Mouse (Mus musculus) 3T3-L1 (cell line): ENCODE data around the gene Sptbn4.

Experiments used
- DNase-seq: peaks from one replicate; pipeline ENCODE4 v3.0.0-alpha.2; 2015; ENCODE audit warnings: low read depth, low spot score

Sptbn4 gene

DNA sequence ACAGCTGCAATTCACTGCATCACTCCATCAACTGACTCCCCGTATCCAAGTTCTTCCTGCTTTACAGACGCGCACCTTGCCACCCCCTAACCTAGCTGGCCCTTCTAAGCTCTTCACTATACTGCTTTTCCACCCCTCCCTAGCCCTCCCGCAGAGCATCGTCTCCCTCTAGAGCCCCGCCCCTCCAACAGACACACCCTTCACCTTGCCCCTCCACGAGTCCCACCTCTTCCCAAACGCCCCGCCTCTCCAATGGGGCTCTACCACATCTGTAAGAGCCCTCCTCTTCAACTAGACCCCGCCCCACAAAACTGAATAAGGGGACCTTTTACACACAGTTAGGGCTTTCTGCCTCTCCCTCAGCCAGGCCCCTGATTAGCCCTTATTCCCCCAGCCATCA is 13.7 kb downstream of the Sptbn4 start:
- no peak for DNase-seq

GRCm38 (mm10) chr7:27433349-27433748 is 14.1 kb downstream of the Sptbn4 start:
- DNase-seq, result no peak

- DNase-seq, result no peak
Measured at GRCm38 (mm10) chr7:27429135-27429534, 18.4 kb downstream of the Sptbn4 start.

DNA sequence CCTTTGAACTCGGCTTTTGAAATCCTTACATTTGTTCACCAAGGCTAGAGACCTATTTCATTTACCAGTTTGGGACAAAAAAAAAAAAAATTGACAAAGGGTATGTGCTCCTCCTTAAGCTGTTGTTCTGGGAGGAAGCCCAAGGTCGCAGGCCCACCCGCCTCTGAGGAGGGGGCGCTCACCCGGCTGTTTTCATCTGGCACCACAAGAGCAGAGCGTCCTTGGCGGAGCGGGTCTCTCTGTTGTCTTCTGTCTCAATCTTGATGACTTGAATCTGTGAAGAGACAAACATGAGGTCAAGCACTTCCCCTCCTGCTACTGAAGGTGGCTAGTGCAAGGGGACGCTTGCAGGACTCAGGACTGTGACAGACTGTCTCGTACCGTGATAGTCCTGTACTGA is 19.5 kb downstream of the Sptbn4 start:
- no peak for DNase-seq

- no peak for DNase-seq
Measured at GRCm38 (mm10) chr7:27427387-27427786, 20.1 kb downstream of the Sptbn4 start.

DNA sequence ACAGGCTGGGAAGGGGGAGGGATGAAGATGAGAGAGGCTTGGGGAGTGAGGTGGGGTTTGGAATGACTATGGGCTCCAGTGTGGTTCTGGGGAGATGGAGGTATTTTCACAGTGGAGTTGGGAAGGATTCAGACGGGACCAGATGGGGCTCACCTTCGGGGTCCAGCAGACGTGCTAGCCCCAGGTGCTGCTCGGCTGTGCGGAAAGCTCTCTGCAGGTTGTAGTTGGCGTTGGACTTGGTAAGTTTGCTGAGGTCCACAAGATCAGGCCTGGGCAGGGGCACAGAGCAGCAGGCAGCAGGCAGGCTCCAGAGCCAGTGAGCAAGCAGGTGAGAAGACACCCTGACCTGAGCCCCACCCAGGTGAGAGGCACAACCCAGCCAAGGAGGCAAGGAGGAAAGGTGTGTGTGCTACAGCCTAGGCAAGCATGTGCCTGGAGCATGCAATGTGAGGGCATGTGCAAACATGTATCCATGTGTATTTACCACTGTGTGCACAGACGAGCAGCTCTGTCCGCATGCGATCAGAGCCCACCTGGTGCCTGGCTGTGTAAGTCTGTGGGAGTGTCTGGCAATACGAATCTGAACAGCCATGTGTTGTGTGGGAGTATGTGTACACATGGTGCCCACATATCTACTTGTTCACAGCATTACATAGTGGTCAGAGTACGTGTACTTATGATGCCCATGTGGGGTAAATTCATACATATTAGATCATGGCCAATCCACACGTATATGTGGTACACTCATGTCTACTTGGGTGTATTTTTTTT is 23.7 kb downstream of the Sptbn4 start:
- DNase-seq, result no peak

DNA sequence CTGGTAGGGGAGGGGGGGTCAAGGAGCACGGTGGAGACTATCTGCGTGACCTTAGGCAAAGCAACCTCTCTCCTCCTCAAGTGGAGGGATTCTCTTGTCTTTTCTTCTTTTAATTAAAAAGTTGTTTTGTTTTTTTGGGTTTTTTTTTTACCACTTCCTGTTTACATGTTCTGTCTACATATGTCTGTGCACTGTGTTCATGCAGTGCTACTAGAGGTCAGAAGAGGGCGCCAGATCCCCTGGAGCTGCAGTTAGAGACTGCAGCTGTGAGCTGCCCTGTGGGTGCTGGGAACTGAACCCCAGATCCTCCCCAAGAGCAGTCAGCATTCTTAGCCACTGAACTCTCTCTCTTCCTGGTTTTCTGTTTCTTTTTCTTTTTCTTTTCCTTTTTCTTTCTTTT is 28.4 kb downstream of the Sptbn4 start:
- DNase-seq, result peak; percentile 17

GRCm38 (mm10) chr7:27417151-27417550 is 30.3 kb downstream of the Sptbn4 start:
- DNase-seq, result no peak

DNA sequence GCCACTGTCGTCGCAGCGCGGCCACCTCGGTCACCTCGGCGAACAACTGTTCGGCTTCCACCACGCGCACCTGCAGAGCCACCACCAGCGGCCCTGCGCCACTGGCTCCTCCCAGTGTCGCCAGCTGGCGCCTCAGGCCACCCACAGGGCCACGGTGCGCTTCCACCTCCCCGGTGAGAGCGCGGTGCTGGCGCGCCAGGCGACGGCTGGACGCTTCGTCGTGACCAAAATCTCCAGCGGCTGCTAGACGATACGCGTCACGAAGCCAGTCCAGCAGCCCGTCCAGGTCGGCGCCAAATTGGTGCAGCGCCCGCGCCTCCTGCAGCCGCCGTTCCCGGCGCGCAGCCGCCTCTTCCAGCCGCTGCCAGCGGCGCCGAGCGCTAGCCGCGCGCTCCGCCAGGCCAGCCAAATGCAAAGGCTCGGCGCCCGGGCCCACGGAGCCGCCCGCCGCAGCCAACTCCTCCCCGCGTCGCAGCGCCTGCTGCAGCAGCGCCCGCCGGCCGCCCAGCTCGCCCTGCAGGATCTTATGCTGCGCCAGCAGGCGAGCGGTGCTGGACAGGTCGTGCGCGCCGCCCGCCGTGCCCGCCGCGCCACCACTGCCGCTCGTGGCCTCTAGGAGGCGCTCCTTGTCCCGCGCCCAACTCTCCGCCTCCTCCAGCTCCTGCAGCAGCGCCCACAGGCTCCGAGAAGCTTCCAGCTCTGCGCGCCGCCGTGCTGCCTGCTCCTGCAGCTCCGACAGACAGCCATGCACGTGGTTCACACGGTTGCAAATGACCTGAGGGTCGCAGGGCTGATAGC is 38.9 kb downstream of the Sptbn4 start:
- no peak for DNase-seq

- DNase-seq, result peak; percentile 68
Measured at GRCm38 (mm10) chr7:27407816-27408215, 39.7 kb downstream of the Sptbn4 start.

DNA sequence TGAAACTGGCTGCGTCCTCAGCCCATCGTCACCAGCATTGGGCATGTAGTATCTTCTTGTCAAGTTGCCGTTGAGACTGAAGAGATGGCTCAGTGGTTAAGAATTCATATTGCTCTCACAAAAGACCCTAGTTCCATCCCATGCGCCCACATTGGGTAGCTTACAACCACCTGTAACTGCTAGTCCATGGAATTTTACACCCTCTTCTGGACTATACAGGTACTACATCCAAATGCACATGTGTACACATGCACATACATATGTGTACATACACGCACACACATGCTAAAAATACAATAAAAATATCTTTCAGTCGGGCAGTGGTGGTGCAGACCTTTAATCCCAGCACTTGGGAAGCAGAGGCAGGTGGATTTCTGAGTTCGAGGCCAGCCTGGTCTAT is 41.0 kb downstream of the Sptbn4 start:
- no peak for DNase-seq

DNA sequence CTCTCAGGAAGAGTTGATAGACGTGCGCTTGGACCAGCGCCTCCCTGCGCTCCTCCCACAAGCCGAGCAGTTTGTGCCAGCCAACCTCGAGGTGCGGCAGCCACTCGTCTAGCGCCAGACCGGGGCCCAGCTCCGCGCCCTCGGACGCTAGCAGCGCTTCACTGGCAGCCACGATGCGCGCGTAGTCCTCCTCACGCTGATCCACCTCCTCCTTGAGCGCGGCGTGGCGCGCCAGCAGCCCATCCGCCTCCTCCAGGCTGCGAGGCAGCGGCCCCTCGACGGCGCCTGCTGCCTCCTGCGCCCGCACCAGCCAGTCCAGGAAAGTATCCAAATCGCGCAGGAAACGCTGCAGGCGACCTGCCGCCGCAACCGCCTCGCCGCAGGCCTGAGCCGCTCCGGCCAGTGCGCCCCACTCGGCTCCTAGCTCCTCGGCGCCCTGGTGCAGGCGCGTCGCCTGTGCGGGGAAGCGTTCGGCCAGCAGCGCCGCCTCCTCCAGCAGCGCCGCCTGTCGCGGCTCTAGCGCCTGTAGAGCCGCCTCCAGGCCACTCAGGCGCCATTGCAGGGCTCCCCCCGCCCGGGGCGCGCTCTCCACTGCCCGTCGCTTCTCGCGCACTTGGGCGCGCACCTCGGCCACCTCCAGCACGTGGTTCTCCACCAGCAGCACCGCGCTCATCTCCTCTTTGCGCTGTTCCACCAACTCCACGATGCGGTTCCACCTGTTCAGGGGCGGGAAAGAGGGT is 43.1 kb downstream of the Sptbn4 start:
- DNase-seq, result no peak

GRCm38 (mm10) chr7:27402675-27403074 is 44.8 kb downstream of the Sptbn4 start:
- DNase-seq, result no peak

DNA sequence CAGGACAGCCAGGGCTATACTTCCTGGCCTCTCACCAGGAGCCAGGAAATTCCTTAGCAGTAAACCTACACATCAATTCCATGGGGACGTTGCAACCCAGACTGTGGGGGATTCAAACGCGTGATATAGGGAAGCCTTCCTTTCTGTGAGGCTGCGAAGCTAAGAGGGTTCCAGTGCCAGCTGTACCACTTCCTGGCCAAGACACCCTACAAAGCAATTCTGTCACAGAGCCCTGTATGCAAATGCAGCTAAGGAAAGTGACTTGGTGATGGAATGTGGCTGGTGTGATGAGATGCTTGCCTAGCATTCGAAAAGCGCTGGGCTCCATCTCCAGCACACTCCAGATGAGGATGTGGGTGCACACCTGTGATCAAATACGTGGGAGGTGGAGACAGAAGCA is 46.9 kb downstream of the Sptbn4 start:
- no peak for DNase-seq

DNA sequence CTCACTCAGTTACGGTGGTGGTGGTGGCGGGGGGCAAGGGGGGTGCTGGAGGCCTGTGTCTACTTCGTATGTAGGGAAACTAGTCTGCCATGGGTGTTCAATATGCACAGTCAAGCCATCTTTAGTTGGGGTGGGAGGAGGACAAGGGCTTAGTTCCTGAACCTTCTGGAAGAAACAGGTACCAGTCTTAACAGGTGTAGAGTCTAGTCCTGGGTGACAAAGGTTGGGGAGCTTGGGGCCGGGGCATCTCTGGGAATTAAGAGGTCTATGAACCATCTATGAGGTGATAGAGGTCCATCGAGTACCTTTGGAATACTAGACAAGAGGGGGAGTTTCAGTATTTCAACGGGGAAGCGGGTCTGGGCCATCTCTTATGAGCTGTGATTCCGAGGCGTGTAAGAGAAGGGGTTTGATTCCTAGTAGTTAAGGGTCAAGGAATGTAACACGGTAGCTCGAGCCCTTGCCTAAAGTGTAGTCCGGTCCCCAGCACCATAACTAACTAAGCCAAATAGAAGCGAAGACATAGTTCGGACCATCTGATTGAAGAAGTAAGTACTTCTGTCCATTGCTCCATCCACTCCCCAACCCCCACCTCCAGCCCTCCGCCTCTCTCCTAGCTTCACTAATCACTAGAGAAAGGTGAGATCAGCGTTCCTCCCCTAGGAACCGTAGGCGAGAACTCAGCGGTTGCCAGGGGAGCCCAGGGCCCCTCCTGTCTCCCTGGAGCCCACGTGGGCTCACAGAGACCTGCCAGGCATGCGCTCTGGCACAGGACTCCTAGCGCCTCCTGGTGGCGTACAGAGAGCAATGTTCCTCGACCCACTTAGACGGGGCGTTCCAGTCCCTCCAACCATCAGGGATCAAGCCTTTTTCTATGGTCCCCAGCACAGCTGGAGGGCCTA is 50.2 kb downstream of the Sptbn4 start:
- DNase-seq, result peak; percentile 35

- no peak for DNase-seq
Measured at GRCm38 (mm10) chr7:27396184-27397047, 51.1 kb downstream of the Sptbn4 start.

- no peak for DNase-seq
Measured at GRCm38 (mm10) chr7:27395521-27396183, 51.8 kb downstream of the Sptbn4 start.

DNA sequence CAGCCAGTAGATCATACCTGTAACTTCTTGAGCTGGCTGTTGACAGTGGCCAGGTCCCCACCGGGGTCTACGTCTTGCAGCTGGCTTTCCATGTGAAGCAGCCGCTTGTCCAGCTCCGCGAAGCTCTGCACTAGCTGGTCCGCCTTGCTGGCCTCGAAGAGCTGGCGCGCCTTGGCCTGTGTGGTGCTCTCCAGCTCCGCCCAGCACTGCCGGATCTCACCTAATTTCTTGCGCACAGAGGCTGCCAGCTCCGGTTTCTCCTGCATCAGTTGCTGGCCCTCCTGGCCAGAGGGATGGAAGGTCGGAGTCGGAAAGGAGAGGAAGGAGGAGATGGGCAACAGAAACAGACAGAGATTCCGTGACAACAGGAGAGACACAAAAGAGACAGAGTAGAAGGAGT is 56.1 kb downstream of the Sptbn4 start:
- no peak for DNase-seq

GRCm38 (mm10) chr7:27389213-27389612 is 58.3 kb downstream of the Sptbn4 start:
- no peak for DNase-seq

GRCm38 (mm10) chr7:27384731-27385130 is 62.8 kb downstream of the Sptbn4 start:
- DNase-seq, result peak; percentile 48
